ENCODE assay signal across 20 mouse cellular contexts in the genomic region with DNA sequence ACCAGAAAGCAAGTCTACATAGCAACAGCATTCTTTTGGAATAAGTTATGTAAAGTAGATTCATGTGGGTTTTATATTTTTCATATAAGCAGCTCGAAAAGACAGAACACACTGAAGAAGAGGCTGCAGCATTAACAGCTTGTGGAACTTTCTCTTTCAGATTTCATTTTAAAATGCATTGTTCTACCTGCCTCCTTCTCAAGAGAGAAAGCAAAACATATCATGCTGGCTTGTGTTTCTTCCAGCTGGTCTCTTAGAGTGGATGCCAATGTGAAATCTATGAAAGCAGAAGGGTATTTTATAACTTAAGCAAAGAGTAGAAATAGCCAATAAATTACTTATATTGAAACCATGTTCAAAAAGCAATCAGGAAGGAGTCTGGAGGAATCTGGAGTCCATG.
DNase-seq lines count a peak whose midpoint lies in the region; ATAC-seq lines count a peak whose summit lies in the region.
"Had no signal": no experiment of that assay in that cellular context is flagged by ENCODE, and none has a peak within 500 bp of the region (broad histone marks: within the 10 kb centered on the region; RNA-seq: fewer than 3 reads in every experiment).

No protein-coding gene starts in this region.

- H3K36me3 ChIP-seq in limb, embryonic 15.5 days = no peaks in the 10 kb centered on the region
- no peaks in the 10 kb centered on the region for H3K36me3 ChIP-seq in limb, embryonic 10.5 days
- H3K36me3 ChIP-seq: embryonic facial prominence, embryonic 10.5 days; embryonic facial prominence, embryonic 12.5 days; forebrain, embryonic 12.5 days had no signal

- peak; percentile 84 for ATAC-seq in frontal cortex, adult (ENCODE audit: low TSS enrichment)
- no peak for ATAC-seq in limb, embryonic 15.5 days (ENCODE audit: insufficient number of reproducible peaks, low FRiP score, low TSS enrichment, low read depth)
- no peak for ATAC-seq in monocyte, adult 5-6 weeks (replicated peaks; ENCODE audit: insufficient number of reproducible peaks, low FRiP score, low TSS enrichment, poor library complexity, severe bottlenecking)
- ATAC-seq: forebrain, embryonic 14.5 days; forebrain, embryonic 16.5 days had no signal

- DNase-seq in frontal cortex, postnatal 10 days (ENCODE audit: low spot score in 2 of 2) = no peak
- peak; percentile 30 for DNase-seq in layer of hippocampus, adult 9-11 months
- DNase-seq in layer of hippocampus, postnatal 36 days = no peak
- DNase-seq in limb, embryonic 10.5 days (ENCODE audit: low spot score) = no peak
- DNase-seq: adrenal gland, adult 2 months; adrenal gland, postnatal 10 days; adrenal gland, postnatal 25 days; cerebellum, adult 11-12 months; cerebellum, adult 2 months; cerebellum, adult 9-10 months; cerebellum, postnatal 10 days; cerebellum, postnatal 25 days had no signal

- H3K4me3 ChIP-seq in limb, embryonic 15.5 days = no peak overlapping the region
- H3K4me3 ChIP-seq in limb, embryonic 10.5 days = no peak overlapping the region
- H3K4me3 ChIP-seq: embryonic facial prominence, embryonic 10.5 days; embryonic facial prominence, embryonic 12.5 days; forebrain, embryonic 12.5 days had no signal

- no peak overlapping the region for H3K4me2 ChIP-seq in limb, embryonic 15.5 days
- H3K4me2 ChIP-seq: embryonic facial prominence, embryonic 12.5 days; forebrain, embryonic 12.5 days had no signal

- H3K27ac ChIP-seq in limb, embryonic 15.5 days = 0 out of 2 replicates have a peak overlapping the region, but pooled peaks have one; percentile 17
- no peak overlapping the region for H3K27ac ChIP-seq in limb, embryonic 10.5 days
- H3K27ac ChIP-seq: embryonic facial prominence, embryonic 10.5 days; embryonic facial prominence, embryonic 12.5 days; forebrain, embryonic 12.5 days had no signal

- no peaks in the 10 kb centered on the region for H3K27me3 ChIP-seq in limb, embryonic 15.5 days
- H3K27me3 ChIP-seq in limb, embryonic 10.5 days (ENCODE audit: low read depth, poor library complexity, severe bottlenecking) = no peaks in the 10 kb centered on the region
- H3K27me3 ChIP-seq: embryonic facial prominence, embryonic 12.5 days; forebrain, embryonic 12.5 days had no signal

- H3K9ac ChIP-seq in limb, embryonic 15.5 days = no peak overlapping the region
- H3K9ac ChIP-seq: embryonic facial prominence, embryonic 12.5 days; forebrain, embryonic 12.5 days had no signal

- WGBS in limb, embryonic 15.5 days = 67% methylated on average over 1 of the region's 1 CpGs
- WGBS in limb, embryonic 10.5 days = 85% methylated on average over 1 of the region's 1 CpGs

- H3K4me1 ChIP-seq in limb, embryonic 15.5 days = peaks cover 2% of the 10 kb centered on the region; the same call in 1 of the 2 replicates
- peaks cover 7% of the 10 kb centered on the region for H3K4me1 ChIP-seq in limb, embryonic 10.5 days
- H3K4me1 ChIP-seq: forebrain, embryonic 12.5 days had no signal

- no peaks in the 10 kb centered on the region for H3K9me3 ChIP-seq in limb, embryonic 15.5 days
- no peaks in the 10 kb centered on the region for H3K9me3 ChIP-seq in limb, embryonic 10.5 days (replicated peaks)
- H3K9me3 ChIP-seq: embryonic facial prominence, embryonic 10.5 days; embryonic facial prominence, embryonic 12.5 days; forebrain, embryonic 12.5 days had no signal
